Mouse (Mus musculus): ENCODE measurements around the gene Zbtb20. TPM values are rescaled to one million over a fixed set of nuclear protein-coding genes. Genes with fewer than 3 reads are reported as not detected.

Gene Zbtb20
- polyA plus RNA-seq, 1 experiment from 2014 or later: 35.1 TPM

- no peaks in the 10 kb centered on the region for H3K4me1 ChIP-seq (ENCODE audit: control insufficient read depth, insufficient read depth, low read length)
- ATAC-seq (ENCODE audit: insufficient number of reproducible peaks, insufficient read depth, low FRiP score, low read depth): no peak
- no peak overlapping the region for H3K4me3 ChIP-seq (ENCODE audit: low read depth, low read length)
- no peaks in the 10 kb centered on the region for H3K9me3 ChIP-seq (ENCODE audit: control insufficient read depth, low read depth, low read length)
- H3K27me3 ChIP-seq (ENCODE audit: control insufficient read depth, insufficient read depth, low read length): no peaks in the 10 kb centered on the region
- no peak overlapping the region for H3K27ac ChIP-seq (ENCODE audit: low read length)
- no peak overlapping the region for H3K9ac ChIP-seq (replicated peaks; ENCODE audit: low read depth, low read length)
- no peak overlapping the region for H3K4me2 ChIP-seq (replicated peaks; ENCODE audit: low read depth, low read length)
- no peaks in the 10 kb centered on the region for H3K36me3 ChIP-seq (ENCODE audit: control insufficient read depth, insufficient read depth, low read length)
These were observed 220.4 kb downstream of the Zbtb20 start for GRCm38 (mm10) chr16:43096040-43096439.

DNA sequence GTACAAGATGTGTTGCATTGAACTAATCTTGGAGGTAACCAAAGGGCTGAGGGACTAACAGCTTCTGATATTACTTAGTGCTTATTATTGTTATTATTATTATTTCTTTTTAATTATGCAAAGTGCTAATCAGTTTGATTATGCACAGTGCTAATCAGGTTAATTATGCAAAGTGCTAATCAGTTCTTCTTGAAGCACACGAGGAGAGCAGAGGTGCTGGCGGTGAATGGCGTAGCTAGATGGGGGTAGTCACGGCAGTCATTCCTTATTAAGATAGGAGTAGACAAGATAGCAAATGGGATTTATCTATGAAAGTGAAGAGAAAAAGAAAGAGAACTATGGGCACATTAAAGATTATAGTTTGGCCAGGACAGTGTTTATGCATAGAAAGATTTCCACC, 222.5 kb downstream of the Zbtb20 start:
- no peak overlapping the region for H3K27ac ChIP-seq (ENCODE audit: low read length)
- H3K27me3 ChIP-seq (ENCODE audit: control insufficient read depth, insufficient read depth, low read length): no peaks in the 10 kb centered on the region
- no peak overlapping the region for H3K4me3 ChIP-seq (ENCODE audit: low read depth, low read length)
- H3K9ac ChIP-seq (replicated peaks; ENCODE audit: low read depth, low read length): no peak overlapping the region
- no peaks in the 10 kb centered on the region for H3K9me3 ChIP-seq (ENCODE audit: control insufficient read depth, low read depth, low read length)
- no peak for ATAC-seq (ENCODE audit: insufficient number of reproducible peaks, insufficient read depth, low FRiP score, low read depth)
- WGBS: 93% methylated on average over 4 of the region's 4 CpGs
- no peaks in the 10 kb centered on the region for H3K4me1 ChIP-seq (ENCODE audit: control insufficient read depth, insufficient read depth, low read length)
- no peaks in the 10 kb centered on the region for H3K36me3 ChIP-seq (ENCODE audit: control insufficient read depth, insufficient read depth, low read length)
- no peak overlapping the region for H3K4me2 ChIP-seq (replicated peaks; ENCODE audit: low read depth, low read length)

GRCm38 (mm10) chr16:43098666-43099065, 223.0 kb downstream of the Zbtb20 start:
- H3K4me3 ChIP-seq (ENCODE audit: low read depth, low read length): no peak overlapping the region
- no peak overlapping the region for H3K9ac ChIP-seq (replicated peaks; ENCODE audit: low read depth, low read length)
- ATAC-seq (ENCODE audit: insufficient number of reproducible peaks, insufficient read depth, low FRiP score, low read depth): no peak
- no peaks in the 10 kb centered on the region for H3K27me3 ChIP-seq (ENCODE audit: control insufficient read depth, insufficient read depth, low read length)
- 88% methylated on average over 5 of the region's 5 CpGs for WGBS
- H3K4me1 ChIP-seq (ENCODE audit: control insufficient read depth, insufficient read depth, low read length): no peaks in the 10 kb centered on the region
- H3K4me2 ChIP-seq (replicated peaks; ENCODE audit: low read depth, low read length): no peak overlapping the region
- H3K36me3 ChIP-seq (ENCODE audit: control insufficient read depth, insufficient read depth, low read length): no peaks in the 10 kb centered on the region
- H3K9me3 ChIP-seq (ENCODE audit: control insufficient read depth, low read depth, low read length): no peaks in the 10 kb centered on the region
- H3K27ac ChIP-seq (ENCODE audit: low read length): no peak overlapping the region

- Histone ChIP-seq H3K4me3 (ENCODE audit: low read depth, low read length) (no peak overlapping the region), H3K36me3 (ENCODE audit: control insufficient read depth, insufficient read depth, low read length) (no peaks in the 10 kb centered on the region), H3K4me2 (replicated peaks; ENCODE audit: low read depth, low read length) (no peak overlapping the region), H3K27me3 (ENCODE audit: control insufficient read depth, insufficient read depth, low read length) (no peaks in the 10 kb centered on the region), H3K27ac (ENCODE audit: low read length) (no peak overlapping the region), H3K9ac (replicated peaks; ENCODE audit: low read depth, low read length) (no peak overlapping the region), H3K4me1 (ENCODE audit: control insufficient read depth, insufficient read depth, low read length) (no peaks in the 10 kb centered on the region), H3K9me3 (ENCODE audit: control insufficient read depth, low read depth, low read length) (no peaks in the 10 kb centered on the region)
- 77% methylated on average over 1 of the region's 1 CpGs for WGBS
- ATAC-seq (ENCODE audit: insufficient number of reproducible peaks, insufficient read depth, low FRiP score, low read depth): no peak
These were observed 235.6 kb downstream of the Zbtb20 start for GRCm38 (mm10) chr16:43111288-43111687.

- H3K27me3 ChIP-seq (ENCODE audit: control insufficient read depth, insufficient read depth, low read length): no peaks in the 10 kb centered on the region
- 73% methylated on average over 1 of the region's 1 CpGs for WGBS
- no peak for ATAC-seq (ENCODE audit: insufficient number of reproducible peaks, insufficient read depth, low FRiP score, low read depth)
These were observed 238.3 kb downstream of the Zbtb20 start for GRCm38 (mm10) chr16:43113968-43114367.

GRCm38 (mm10) chr16:43129966-43130365, 254.3 kb downstream of the Zbtb20 start:
- Histone ChIP-seq H3K27ac (ENCODE audit: low read length) (no peak overlapping the region), H3K9ac (replicated peaks; ENCODE audit: low read depth, low read length) (no peak overlapping the region), H3K4me2 (replicated peaks; ENCODE audit: low read depth, low read length) (no peak overlapping the region), H3K4me3 (ENCODE audit: low read depth, low read length) (no peak overlapping the region), H3K9me3 (ENCODE audit: control insufficient read depth, low read depth, low read length) (no peaks in the 10 kb centered on the region), H3K27me3 (ENCODE audit: control insufficient read depth, insufficient read depth, low read length) (no peaks in the 10 kb centered on the region), H3K4me1 (ENCODE audit: control insufficient read depth, insufficient read depth, low read length) (no peaks in the 10 kb centered on the region), H3K36me3 (ENCODE audit: control insufficient read depth, insufficient read depth, low read length) (no peaks in the 10 kb centered on the region)
- ATAC-seq (ENCODE audit: insufficient number of reproducible peaks, insufficient read depth, low FRiP score, low read depth): no peak
- WGBS: 82% methylated on average over 4 of the region's 4 CpGs

More at GRCm38 (mm10) chr16:43113968-43114367, 238.3 kb downstream of the Zbtb20 start:
- Histone ChIP-seq H3K27ac (ENCODE audit: low read length) (no peak overlapping the region), H3K36me3 (ENCODE audit: control insufficient read depth, insufficient read depth, low read length) (no peaks in the 10 kb centered on the region), H3K9me3 (ENCODE audit: control insufficient read depth, low read depth, low read length) (no peaks in the 10 kb centered on the region), H3K4me1 (ENCODE audit: control insufficient read depth, insufficient read depth, low read length) (no peaks in the 10 kb centered on the region), H3K4me2 (replicated peaks; ENCODE audit: low read depth, low read length) (no peak overlapping the region), H3K9ac (replicated peaks; ENCODE audit: low read depth, low read length) (no peak overlapping the region), H3K4me3 (ENCODE audit: low read depth, low read length) (no peak overlapping the region)

DNA sequence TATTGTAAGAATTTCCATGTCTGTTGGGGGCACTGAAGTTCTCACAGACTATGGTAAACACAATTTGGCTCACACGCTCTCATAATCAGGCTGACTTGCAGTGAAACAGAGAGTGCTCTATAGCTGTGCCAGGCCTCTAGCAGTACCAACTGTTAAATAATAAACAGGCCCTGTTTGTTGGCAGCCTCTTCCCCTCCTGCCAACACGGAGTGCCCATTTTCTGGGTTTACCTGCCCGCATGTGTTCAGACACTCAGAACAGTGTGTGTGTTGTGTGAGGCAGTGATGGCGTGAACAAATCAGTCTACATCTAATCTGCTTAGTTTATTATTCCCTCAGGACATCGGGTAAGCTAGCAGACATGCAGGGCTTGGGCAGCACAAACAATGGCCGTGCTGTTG, 254.9 kb downstream of the Zbtb20 start:
- no peaks in the 10 kb centered on the region for H3K36me3 ChIP-seq (ENCODE audit: control insufficient read depth, insufficient read depth, low read length)
- no peak overlapping the region for H3K9ac ChIP-seq (replicated peaks; ENCODE audit: low read depth, low read length)
- H3K4me1 ChIP-seq (ENCODE audit: control insufficient read depth, insufficient read depth, low read length): no peaks in the 10 kb centered on the region
- H3K4me2 ChIP-seq (replicated peaks; ENCODE audit: low read depth, low read length): no peak overlapping the region
- H3K27ac ChIP-seq (ENCODE audit: low read length): no peak overlapping the region
- no peak for ATAC-seq (ENCODE audit: insufficient number of reproducible peaks, insufficient read depth, low FRiP score, low read depth)
- 69% methylated on average over 6 of the region's 6 CpGs for WGBS
- no peak overlapping the region for H3K4me3 ChIP-seq (ENCODE audit: low read depth, low read length)
- no peaks in the 10 kb centered on the region for H3K9me3 ChIP-seq (ENCODE audit: control insufficient read depth, low read depth, low read length)
- H3K27me3 ChIP-seq (ENCODE audit: control insufficient read depth, insufficient read depth, low read length): no peaks in the 10 kb centered on the region

DNA sequence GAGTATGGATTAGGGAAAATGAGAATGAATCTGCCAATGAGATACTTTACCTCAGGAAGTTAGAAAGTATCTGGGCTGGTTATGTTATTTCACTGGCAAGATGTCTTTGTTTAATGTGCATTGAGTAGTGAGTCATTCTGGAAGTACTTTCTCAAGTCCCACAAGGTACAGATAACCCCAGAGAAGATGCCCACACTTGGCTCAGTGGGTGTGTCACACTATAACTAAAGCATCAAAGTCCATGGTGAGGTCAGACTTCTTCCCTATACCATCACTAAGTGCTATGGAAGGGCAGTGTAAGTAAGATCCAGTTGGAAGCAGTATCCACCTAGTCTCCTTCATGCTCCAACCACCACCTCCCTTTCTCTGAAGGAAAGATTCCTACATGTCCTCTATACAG, 255.4 kb downstream of the Zbtb20 start:
- Histone ChIP-seq H3K36me3 (ENCODE audit: control insufficient read depth, insufficient read depth, low read length) (no peaks in the 10 kb centered on the region), H3K4me1 (ENCODE audit: control insufficient read depth, insufficient read depth, low read length) (no peaks in the 10 kb centered on the region), H3K27me3 (ENCODE audit: control insufficient read depth, insufficient read depth, low read length) (no peaks in the 10 kb centered on the region), H3K4me3 (ENCODE audit: low read depth, low read length) (no peak overlapping the region), H3K4me2 (replicated peaks; ENCODE audit: low read depth, low read length) (no peak overlapping the region), H3K27ac (ENCODE audit: low read length) (no peak overlapping the region), H3K9ac (replicated peaks; ENCODE audit: low read depth, low read length) (no peak overlapping the region), H3K9me3 (ENCODE audit: control insufficient read depth, low read depth, low read length) (no peaks in the 10 kb centered on the region)
- ATAC-seq (ENCODE audit: insufficient number of reproducible peaks, insufficient read depth, low FRiP score, low read depth): no peak

GRCm38 (mm10) chr16:43168506-43168905, 292.8 kb downstream of the Zbtb20 start:
- H3K36me3 ChIP-seq (ENCODE audit: control insufficient read depth, insufficient read depth, low read length): no peaks in the 10 kb centered on the region
- H3K27ac ChIP-seq (ENCODE audit: low read length): no peak overlapping the region
- H3K4me1 ChIP-seq (ENCODE audit: control insufficient read depth, insufficient read depth, low read length): no peaks in the 10 kb centered on the region
- no peaks in the 10 kb centered on the region for H3K9me3 ChIP-seq (ENCODE audit: control insufficient read depth, low read depth, low read length)
- H3K4me3 ChIP-seq (ENCODE audit: low read depth, low read length): no peak overlapping the region
- H3K4me2 ChIP-seq (replicated peaks; ENCODE audit: low read depth, low read length): no peak overlapping the region
- WGBS: 73% methylated on average over 4 of the region's 4 CpGs
- H3K27me3 ChIP-seq (ENCODE audit: control insufficient read depth, insufficient read depth, low read length): no peaks in the 10 kb centered on the region
- H3K9ac ChIP-seq (replicated peaks; ENCODE audit: low read depth, low read length): no peak overlapping the region
- no peak for ATAC-seq (ENCODE audit: insufficient number of reproducible peaks, insufficient read depth, low FRiP score, low read depth)
